Mouse (Mus musculus): ENCODE results near the gene Timm17b. TPM values are rescaled to one million over a fixed set of nuclear protein-coding genes. Genes with fewer than 3 reads are reported as not detected.

Timm17b gene
- 153 and 156 TPM in 2 replicates for polyA plus RNA-seq (2014; fragmentation: Nextera tagmentation; extraction: Ambion mirVana)

DNA sequence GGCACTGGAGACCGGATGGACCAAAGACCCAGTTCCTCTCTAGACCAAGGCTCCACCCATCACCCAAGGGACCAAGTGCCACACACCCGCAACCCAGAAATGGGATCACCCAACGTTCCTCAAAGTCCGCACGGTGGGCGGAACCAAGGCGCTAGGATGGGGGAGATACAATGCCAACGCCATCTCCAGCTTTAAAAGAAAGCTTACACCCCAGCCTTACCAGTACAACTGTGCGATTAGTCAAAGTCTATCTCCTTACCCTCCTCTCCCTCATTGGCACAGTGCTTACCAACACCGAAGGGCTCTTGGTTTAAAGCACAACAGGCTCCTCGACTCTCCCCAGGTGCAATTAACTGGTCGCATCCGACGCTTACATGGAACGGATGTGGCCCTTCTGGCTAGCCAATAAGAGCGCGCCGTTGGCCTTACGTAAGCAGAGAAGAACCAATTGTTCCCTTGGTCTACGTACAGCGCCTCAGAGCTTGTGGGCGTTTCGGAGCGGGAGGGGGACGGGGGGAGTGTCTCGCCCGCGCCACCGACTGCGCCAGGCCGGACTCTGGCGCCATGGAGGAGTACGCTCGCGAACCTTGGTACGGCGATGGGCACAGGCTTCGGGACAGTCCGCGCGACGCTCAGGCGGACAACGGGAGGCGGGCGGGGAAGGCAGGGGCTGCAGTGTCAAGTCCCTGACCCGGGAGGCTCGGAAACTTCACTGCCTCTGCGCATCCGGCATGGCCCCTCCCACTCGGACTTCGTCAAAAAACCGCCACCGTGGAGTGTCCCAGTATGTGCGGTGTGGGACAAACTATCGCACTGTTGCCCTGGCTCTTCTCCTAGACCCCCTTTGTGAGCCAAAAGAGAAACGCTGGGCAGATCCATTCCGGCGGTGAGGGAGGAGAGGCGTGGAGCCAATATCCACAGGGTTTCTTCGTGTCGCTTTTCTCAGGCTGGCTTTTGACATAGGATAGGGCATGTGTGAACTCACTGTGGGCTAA lies at the start of gene Timm17b, which contains the start of gene Pqbp1:
TSS of gene Timm17b (plus strand) at position 478 of the 995 bp plus-strand sequence.
TSS of gene Pqbp1 (minus strand) at position 390 of the 995 bp plus-strand sequence.
- Histone ChIP-seq H3K4me3 (ENCODE audit: low read depth, low read length) (peak within 1 kb of the TSS; percentile 57), H3K27me3 (replicated peaks; ENCODE audit: control insufficient read depth, insufficient read depth, low read length) (no peaks in the 10 kb centered on the region), H3K4me1 (replicated peaks; ENCODE audit: control insufficient read depth, insufficient read depth, low read length) (no peaks in the 10 kb centered on the region), H3K4me2 (peak within 1 kb of the TSS; percentile 70), H3K27ac (ENCODE audit: low read depth, low read length) (peak within 1 kb of the TSS; percentile 41; the same call in 1 of the 2 replicates), H3K36me3 (ENCODE audit: control insufficient read depth, insufficient read depth, low read length) (0 out of 2 replicates have a peak, but pooled peaks cover under 1% of the 10 kb centered on the region), H3K9me3 (ENCODE audit: control insufficient read depth, low read length) (no peaks in the 10 kb centered on the region), H3K9ac (ENCODE audit: low read depth, low read length) (peak within 1 kb of the TSS; percentile 60)
- WGBS, result 11% methylated on average over 62 of the region's 62 CpGs
- ATAC-seq (replicated peaks; ENCODE audit: low FRiP score), result peak; percentile 98
- peak; percentile 81 for DNase-seq (ENCODE audit: low spot score)

GRCm38 (mm10) chrX:7854578-7854977 lies 44.6 kb upstream of the Timm17b start:
- ATAC-seq (replicated peaks; ENCODE audit: low FRiP score) (no peak), DNase-seq (ENCODE audit: low spot score) (no peak)
- Histone ChIP-seq H3K4me3 (ENCODE audit: low read depth, low read length) (no peak overlapping the region), H3K27ac (ENCODE audit: low read depth, low read length) (no peak overlapping the region), H3K9me3 (ENCODE audit: control insufficient read depth, low read length) (no peaks in the 10 kb centered on the region), H3K27me3 (replicated peaks; ENCODE audit: control insufficient read depth, insufficient read depth, low read length) (no peaks in the 10 kb centered on the region), H3K4me2 (no peak overlapping the region), H3K36me3 (ENCODE audit: control insufficient read depth, insufficient read depth, low read length) (no peaks in the 10 kb centered on the region; the same call in 1 of the 2 replicates), H3K9ac (ENCODE audit: low read depth, low read length) (no peak overlapping the region), H3K4me1 (replicated peaks; ENCODE audit: control insufficient read depth, insufficient read depth, low read length) (no peaks in the 10 kb centered on the region; the same call in 1 of the 2 replicates)
- 37% methylated on average over 2 of the region's 2 CpGs for WGBS

- H3K9me3 ChIP-seq (ENCODE audit: control insufficient read depth, low read length), result no peaks in the 10 kb centered on the region
- no peak for ATAC-seq (replicated peaks; ENCODE audit: low FRiP score)
- no peak overlapping the region for H3K27ac ChIP-seq (ENCODE audit: low read depth, low read length)
- no peak overlapping the region for H3K9ac ChIP-seq (ENCODE audit: low read depth, low read length)
- no peak for DNase-seq (ENCODE audit: low spot score)
- H3K4me3 ChIP-seq (ENCODE audit: low read depth, low read length), result no peak overlapping the region
- 44% methylated on average over 3 of the region's 3 CpGs for WGBS
- H3K36me3 ChIP-seq (ENCODE audit: control insufficient read depth, insufficient read depth, low read length), result no peaks in the 10 kb centered on the region; the same call in 1 of the 2 replicates
- no peak overlapping the region for H3K4me2 ChIP-seq
- H3K27me3 ChIP-seq (replicated peaks; ENCODE audit: control insufficient read depth, insufficient read depth, low read length), result no peaks in the 10 kb centered on the region
- H3K4me1 ChIP-seq (replicated peaks; ENCODE audit: control insufficient read depth, insufficient read depth, low read length), result peaks cover 3% of the 10 kb centered on the region
Observed at GRCm38 (mm10) chrX:7859191-7859753, 39.9 kb upstream of the Timm17b start.

DNA sequence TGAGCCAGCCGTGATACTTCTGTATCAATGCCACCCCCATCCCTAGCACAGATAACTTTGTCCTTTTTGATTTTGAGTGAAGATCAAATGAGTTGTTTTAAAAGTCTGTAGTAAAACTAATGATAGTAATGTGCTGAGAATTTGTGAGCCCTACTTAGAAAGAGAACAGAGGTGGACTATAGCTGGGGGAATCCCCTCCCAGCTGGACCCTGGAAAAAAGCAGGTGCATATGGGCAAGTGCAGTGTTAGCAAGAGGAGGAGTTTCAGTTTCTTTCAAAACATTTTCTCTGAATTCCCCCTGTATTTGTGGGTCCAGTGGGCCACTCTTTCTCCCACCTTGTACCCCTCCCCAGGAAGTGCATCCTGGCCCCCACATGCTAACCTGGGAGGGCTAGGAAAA lies 36.0 kb upstream of the Timm17b start:
- H3K27me3 ChIP-seq (replicated peaks; ENCODE audit: control insufficient read depth, insufficient read depth, low read length), result no peaks in the 10 kb centered on the region
- H3K9me3 ChIP-seq (ENCODE audit: control insufficient read depth, low read length), result no peaks in the 10 kb centered on the region
- no peak overlapping the region for H3K4me2 ChIP-seq
- H3K27ac ChIP-seq (ENCODE audit: low read depth, low read length), result no peak overlapping the region
- 81% methylated on average over 1 of the region's 1 CpGs for WGBS
- peaks cover 3% of the 10 kb centered on the region for H3K4me1 ChIP-seq (replicated peaks; ENCODE audit: control insufficient read depth, insufficient read depth, low read length)
- no peaks in the 10 kb centered on the region; the same call in 1 of the 2 replicates for H3K36me3 ChIP-seq (ENCODE audit: control insufficient read depth, insufficient read depth, low read length)
- H3K4me3 ChIP-seq (ENCODE audit: low read depth, low read length), result no peak overlapping the region
- no peak for DNase-seq (ENCODE audit: low spot score)
- ATAC-seq (replicated peaks; ENCODE audit: low FRiP score), result no peak
- no peak overlapping the region for H3K9ac ChIP-seq (ENCODE audit: low read depth, low read length)

GRCm38 (mm10) chrX:7864551-7864950 lies 34.6 kb upstream of the Timm17b start:
- 69% methylated on average over 3 of the region's 3 CpGs for WGBS
- no peak for DNase-seq (ENCODE audit: low spot score)
- no peak for ATAC-seq (replicated peaks; ENCODE audit: low FRiP score)
- no peak overlapping the region for H3K4me3 ChIP-seq (ENCODE audit: low read depth, low read length)
- no peaks in the 10 kb centered on the region for H3K27me3 ChIP-seq (replicated peaks; ENCODE audit: control insufficient read depth, insufficient read depth, low read length)
- no peak overlapping the region for H3K9ac ChIP-seq (ENCODE audit: low read depth, low read length)
- no peaks in the 10 kb centered on the region; the same call in 1 of the 2 replicates for H3K36me3 ChIP-seq (ENCODE audit: control insufficient read depth, insufficient read depth, low read length)
- H3K9me3 ChIP-seq (ENCODE audit: control insufficient read depth, low read length), result no peaks in the 10 kb centered on the region
- peaks cover 3% of the 10 kb centered on the region for H3K4me1 ChIP-seq (replicated peaks; ENCODE audit: control insufficient read depth, insufficient read depth, low read length)
- H3K27ac ChIP-seq (ENCODE audit: low read depth, low read length), result no peak overlapping the region
- no peak overlapping the region for H3K4me2 ChIP-seq

- DNase-seq (ENCODE audit: low spot score) (no peak), ATAC-seq (replicated peaks; ENCODE audit: low FRiP score) (no peak)
- Histone ChIP-seq H3K9ac (ENCODE audit: low read depth, low read length) (no peak overlapping the region), H3K4me3 (ENCODE audit: low read depth, low read length) (no peak overlapping the region), H3K36me3 (ENCODE audit: control insufficient read depth, insufficient read depth, low read length) (no peaks in the 10 kb centered on the region; the same call in 1 of the 2 replicates), H3K4me2 (0 out of 2 replicates have a peak overlapping the region, but pooled peaks have one; percentile 9), H3K4me1 (replicated peaks; ENCODE audit: control insufficient read depth, insufficient read depth, low read length) (peaks cover 2% of the 10 kb centered on the region), H3K27me3 (replicated peaks; ENCODE audit: control insufficient read depth, insufficient read depth, low read length) (no peaks in the 10 kb centered on the region), H3K9me3 (ENCODE audit: control insufficient read depth, low read length) (no peaks in the 10 kb centered on the region), H3K27ac (ENCODE audit: low read depth, low read length) (no peak overlapping the region)
- WGBS, result 50% methylated on average over 2 of the region's 2 CpGs
Observed at GRCm38 (mm10) chrX:7865343-7865742, 33.8 kb upstream of the Timm17b start.

DNA sequence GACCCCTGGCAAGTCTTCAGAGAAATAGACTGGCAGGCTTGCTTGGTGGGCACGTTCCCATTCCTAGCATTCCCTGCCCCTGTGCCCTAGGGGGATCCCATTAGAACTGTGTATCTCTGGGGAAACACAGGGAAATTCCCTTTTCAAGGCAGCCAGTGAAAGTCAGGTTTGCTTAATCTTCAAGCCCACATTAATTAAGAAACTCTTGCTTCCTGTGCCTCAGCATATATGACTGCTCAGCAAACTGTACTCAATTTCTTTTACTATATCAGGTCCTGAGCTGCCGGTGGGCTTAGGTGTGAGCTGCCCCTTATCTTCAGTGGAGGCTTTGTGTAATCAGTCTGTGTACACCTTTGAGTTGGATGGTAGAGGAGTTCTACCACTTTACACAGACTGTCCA lies 33.4 kb upstream of the Timm17b start:
- Histone ChIP-seq H3K9me3 (ENCODE audit: control insufficient read depth, low read length) (no peaks in the 10 kb centered on the region), H3K9ac (ENCODE audit: low read depth, low read length) (no peak overlapping the region), H3K4me3 (ENCODE audit: low read depth, low read length) (no peak overlapping the region), H3K4me1 (replicated peaks; ENCODE audit: control insufficient read depth, insufficient read depth, low read length) (no peaks in the 10 kb centered on the region; the same call in 1 of the 2 replicates), H3K27ac (ENCODE audit: low read depth, low read length) (no peak overlapping the region), H3K36me3 (ENCODE audit: control insufficient read depth, insufficient read depth, low read length) (no peaks in the 10 kb centered on the region; the same call in 1 of the 2 replicates), H3K4me2 (no peak overlapping the region), H3K27me3 (replicated peaks; ENCODE audit: control insufficient read depth, insufficient read depth, low read length) (no peaks in the 10 kb centered on the region)
- DNase-seq (ENCODE audit: low spot score) (no peak), ATAC-seq (replicated peaks; ENCODE audit: low FRiP score) (no peak)
- 43% methylated on average over 2 of the region's 2 CpGs for WGBS

- Histone ChIP-seq H3K4me3 (ENCODE audit: low read depth, low read length) (no peak overlapping the region), H3K4me1 (replicated peaks; ENCODE audit: control insufficient read depth, insufficient read depth, low read length) (no peaks in the 10 kb centered on the region), H3K27me3 (replicated peaks; ENCODE audit: control insufficient read depth, insufficient read depth, low read length) (no peaks in the 10 kb centered on the region), H3K9ac (ENCODE audit: low read depth, low read length) (no peak overlapping the region), H3K27ac (ENCODE audit: low read depth, low read length) (no peak overlapping the region), H3K36me3 (ENCODE audit: control insufficient read depth, insufficient read depth, low read length) (peaks cover 3% of the 10 kb centered on the region; the same call in 1 of the 2 replicates), H3K4me2 (no peak overlapping the region), H3K9me3 (ENCODE audit: control insufficient read depth, low read length) (no peaks in the 10 kb centered on the region)
- DNase-seq (ENCODE audit: low spot score) (no peak), ATAC-seq (replicated peaks; ENCODE audit: low FRiP score) (no peak)
- WGBS, result 96% methylated on average over 1 of the region's 1 CpGs
Observed at GRCm38 (mm10) chrX:7867141-7867540, 32.0 kb upstream of the Timm17b start.
